Mouse (Mus musculus) forebrain, embryonic 11.5 days (tissue): ENCODE data around the gene Cdc42. TPM values are rescaled to one million over a fixed set of nuclear protein-coding genes. Genes with fewer than 3 reads are reported as not detected.

Experiments
- ATAC-seq: fragments of 200-750 bp; cut with Nextera tagmentation; replicated peaks from 2 replicates; pipeline ENCODE4 v1.8.0; 2017; ENCODE audit warnings: moderate TSS enrichment; ENCODE audit not compliant: low FRiP score
- DNase-seq: peaks from one replicate; pipeline ENCODE4 v3.0.0-alpha.2; 2017; ENCODE audit warnings: low spot score
- H3K27ac ChIP-seq: fragments of 300-500 bp; sonication (generic); 2 replicates; pipeline ENCODE4 v1.5.1; 2014; ENCODE audit warnings: low read depth, low read length
- H3K27me3 ChIP-seq: fragments of 300-500 bp; sonication (generic); 2 replicates; pipeline ENCODE4 v1.6.1; 2014; ENCODE audit warnings: mild to moderate bottlenecking, low read length, mixed read lengths; ENCODE audit not compliant: control insufficient read depth, insufficient read depth
- H3K36me3 ChIP-seq: fragments of 300-500 bp; sonication (generic); 2 replicates; pipeline ENCODE4 v1.6.1; 2014; ENCODE audit warnings: mild to moderate bottlenecking, low read length, moderate library complexity, mixed read lengths; ENCODE audit not compliant: control insufficient read depth, insufficient read depth
- H3K4me1 ChIP-seq: fragments of 300-500 bp; sonication (generic); replicated peaks from 2 replicates; pipeline ENCODE4 v1.6.1; 2014; ENCODE audit warnings: low read length, mixed read lengths; ENCODE audit not compliant: control insufficient read depth, insufficient read depth
- H3K4me2 ChIP-seq: fragments of 300-500 bp; sonication (generic); 2 replicates; pipeline ENCODE4 v1.6.1; 2014; ENCODE audit warnings: low read depth, mild to moderate bottlenecking, low read length, moderate library complexity, mixed read lengths; ENCODE audit not compliant: severe bottlenecking
- H3K4me3 ChIP-seq: fragments of 300-500 bp; sonication (generic); 2 replicates; pipeline ENCODE4 v1.5.1; 2014; ENCODE audit warnings: low read depth, low read length
- H3K9ac ChIP-seq: fragments of 300-500 bp; sonication (generic); 2 replicates; pipeline ENCODE4 v1.6.1; 2014; ENCODE audit warnings: low read length
- H3K9me3 ChIP-seq: fragments of 300-500 bp; sonication (generic); 2 replicates; pipeline ENCODE4 v1.6.1; 2016; ENCODE audit warnings: low read length, mixed read lengths; ENCODE audit not compliant: control insufficient read depth
- WGBS: fragments of 180-500 bp; shearing (Covaris S2); extraction: QIAGEN DNeasy Blood & Tissue Kit; methylation state at CpG from one replicate; pipeline ENCODE4 v1.1.7; 2014; 5-methylcytosine and 5-hydroxymethylcytosine counted together
- polyA plus RNA-seq: library from polyadenylated mRNA; unstranded; fragments of >200 nt; fragmentation: Nextera tagmentation; extraction: Ambion mirVana; gene quantifications from 2 replicates; pipeline ENCODE4 v1.2.1, GENCODE M21; 2014

The Cdc42 gene
- polyA plus RNA-seq, 1 experiment from 2014 or later = 623 TPM

GRCm38 (mm10) chr4:137365356-137366062, 8.0 kb upstream of the Cdc42 start:
- Histone ChIP-seq H3K27me3 (no peaks in the 10 kb centered on the region), H3K4me2 (no peak overlapping the region), H3K9ac (no peak overlapping the region), H3K4me3 (no peak overlapping the region), H3K27ac (no peak overlapping the region), H3K4me1 (no peaks in the 10 kb centered on the region), H3K36me3 (no peaks in the 10 kb centered on the region), H3K9me3 (no peaks in the 10 kb centered on the region)
- ATAC-seq = no peak
- DNase-seq = no peak
- 89% methylated on average over 19 of the region's 19 CpGs for WGBS

GRCm38 (mm10) chr4:137364826-137365225, 7.3 kb upstream of the Cdc42 start:
- Histone ChIP-seq H3K4me1 (no peaks in the 10 kb centered on the region), H3K27ac (no peak overlapping the region), H3K36me3 (no peaks in the 10 kb centered on the region), H3K27me3 (no peaks in the 10 kb centered on the region), H3K4me2 (no peak overlapping the region), H3K4me3 (no peak overlapping the region), H3K9me3 (no peaks in the 10 kb centered on the region), H3K9ac (no peak overlapping the region)
- 90% methylated on average over 6 of the region's 6 CpGs for WGBS
- ATAC-seq (no peak), DNase-seq (no peak)

- Histone ChIP-seq H3K9me3 (no peaks in the 10 kb centered on the region), H3K27me3 (no peaks in the 10 kb centered on the region), H3K27ac (no peak overlapping the region), H3K4me2 (no peak overlapping the region), H3K9ac (no peak overlapping the region), H3K36me3 (no peaks in the 10 kb centered on the region), H3K4me1 (peaks cover 3% of the 10 kb centered on the region; the same call in 1 of the 2 replicates), H3K4me3 (no peak overlapping the region)
- WGBS = 82% methylated on average over 3 of the region's 3 CpGs
- ATAC-seq (no peak), DNase-seq (no peak)
Measured at GRCm38 (mm10) chr4:137360996-137361395, 3.5 kb upstream of the Cdc42 start.

GRCm38 (mm10) chr4:137358291-137359002, 927 bp upstream of the Cdc42 start:
- DNase-seq = no peak
- Histone ChIP-seq H3K27me3 (no peaks in the 10 kb centered on the region), H3K4me2 (no peak overlapping the region), H3K27ac (no peak overlapping the region), H3K4me3 (no peak overlapping the region), H3K9me3 (no peaks in the 10 kb centered on the region), H3K36me3 (no peaks in the 10 kb centered on the region), H3K4me1 (peaks cover 5% of the 10 kb centered on the region; the same call in 1 of the 2 replicates), H3K9ac (no peak overlapping the region)
- ATAC-seq = no peak
- WGBS = 65% methylated on average over 14 of the region's 14 CpGs

- Histone ChIP-seq H3K4me3 (peak overlapping the region; percentile 98), H3K9ac (peak overlapping the region; percentile 97), H3K4me2 (peak overlapping the region; percentile 80), H3K27me3 (no peaks in the 10 kb centered on the region), H3K4me1 (peaks cover 5% of the 10 kb centered on the region; the same call in 1 of the 2 replicates), H3K27ac (peak overlapping the region; percentile 87), H3K36me3 (no peaks in the 10 kb centered on the region), H3K9me3 (no peaks in the 10 kb centered on the region)
- DNase-seq (peak; percentile 83), ATAC-seq (peak; percentile 74)
- WGBS = under 1% methylated on average over 54 of the region's 90 CpGs
Measured at GRCm38 (mm10) chr4:137356674-137357510, 628 bp downstream of the Cdc42 start.

GRCm38 (mm10) chr4:137350627-137351026, 6.9 kb downstream of the Cdc42 start:
- ATAC-seq (no peak), DNase-seq (no peak)
- no peaks in the 10 kb centered on the region for H3K36me3 ChIP-seq
- no peak overlapping the region for H3K4me2 ChIP-seq
- H3K9me3 ChIP-seq = no peaks in the 10 kb centered on the region
- H3K4me1 ChIP-seq = no peaks in the 10 kb centered on the region
- H3K4me3 ChIP-seq = no peak overlapping the region
- H3K27me3 ChIP-seq = no peaks in the 10 kb centered on the region
- H3K9ac ChIP-seq = no peak overlapping the region
- no peak overlapping the region for H3K27ac ChIP-seq

GRCm38 (mm10) chr4:137345790-137346189, 11.7 kb downstream of the Cdc42 start:
- Histone ChIP-seq H3K9ac (no peak overlapping the region), H3K27ac (no peak overlapping the region), H3K4me1 (no peaks in the 10 kb centered on the region), H3K4me2 (no peak overlapping the region), H3K4me3 (no peak overlapping the region), H3K36me3 (no peaks in the 10 kb centered on the region), H3K9me3 (no peaks in the 10 kb centered on the region), H3K27me3 (no peaks in the 10 kb centered on the region)
- DNase-seq (no peak), ATAC-seq (no peak)
- 88% methylated on average over 1 of the region's 1 CpGs for WGBS

GRCm38 (mm10) chr4:137345112-137345511, 12.4 kb downstream of the Cdc42 start:
- Histone ChIP-seq H3K27me3 (no peaks in the 10 kb centered on the region), H3K4me1 (no peaks in the 10 kb centered on the region), H3K4me2 (no peak overlapping the region), H3K36me3 (no peaks in the 10 kb centered on the region), H3K4me3 (no peak overlapping the region), H3K9me3 (no peaks in the 10 kb centered on the region), H3K27ac (no peak overlapping the region), H3K9ac (no peak overlapping the region)
- no peak for ATAC-seq
- DNase-seq = no peak
- 85% methylated on average over 2 of the region's 2 CpGs for WGBS
